Mouse (Mus musculus): ENCODE measurements around the gene Padi3. TPM values are rescaled to one million over a fixed set of nuclear protein-coding genes. Genes with fewer than 3 reads are reported as not detected.

Gene Padi3
- polyA plus RNA-seq, 1 experiment = 0.47 TPM

GRCm38 (mm10) chr4:140821988-140822387 lies 11.5 kb upstream of the Padi3 start:
- no peaks in the 10 kb centered on the region for H3K4me1 ChIP-seq (ENCODE audit: control insufficient read depth, insufficient read depth, low read length)
- H3K27ac ChIP-seq (ENCODE audit: insufficient read depth, low read depth, low read length) = no peak overlapping the region
- no peak for TF ChIP-seq POLR2A (IDR thresholded peaks at IDR 0.05; ENCODE audit: borderline replicate concordance, low read depth, low read length)
- TF ChIP-seq CTCF (IDR thresholded peaks at IDR 0.05; ENCODE audit: low read depth, low read length) = peak; percentile 58
- H3K4me3 ChIP-seq (ENCODE audit: insufficient read depth, low read length) = no peak overlapping the region

GRCm38 (mm10) chr4:140817413-140817812 lies 7.0 kb upstream of the Padi3 start:
- TF ChIP-seq POLR2A (IDR thresholded peaks at IDR 0.05; ENCODE audit: borderline replicate concordance, low read depth, low read length) (no peak), CTCF (IDR thresholded peaks at IDR 0.05; ENCODE audit: low read depth, low read length) (no peak)
- Histone ChIP-seq H3K27ac (ENCODE audit: insufficient read depth, low read depth, low read length) (no peak overlapping the region), H3K4me1 (ENCODE audit: control insufficient read depth, insufficient read depth, low read length) (no peaks in the 10 kb centered on the region), H3K4me3 (ENCODE audit: insufficient read depth, low read length) (no peak overlapping the region)

GRCm38 (mm10) chr4:140815996-140816917 lies 5.8 kb upstream of the Padi3 start:
- Histone ChIP-seq H3K27ac (ENCODE audit: insufficient read depth, low read depth, low read length) (no peak overlapping the region), H3K4me3 (ENCODE audit: insufficient read depth, low read length) (no peak overlapping the region), H3K4me1 (ENCODE audit: control insufficient read depth, insufficient read depth, low read length) (no peaks in the 10 kb centered on the region)
- no peak for TF ChIP-seq POLR2A (IDR thresholded peaks at IDR 0.05; ENCODE audit: borderline replicate concordance, low read depth, low read length)
- TF ChIP-seq CTCF (IDR thresholded peaks at IDR 0.05; ENCODE audit: low read depth, low read length) = no peak

GRCm38 (mm10) chr4:140815496-140815895 lies 5.0 kb upstream of the Padi3 start:
- H3K4me1 ChIP-seq (ENCODE audit: control insufficient read depth, insufficient read depth, low read length) = no peaks in the 10 kb centered on the region

GRCm38 (mm10) chr4:140814241-140815225 lies 4.1 kb upstream of the Padi3 start:
- no peak overlapping the region for H3K27ac ChIP-seq (ENCODE audit: insufficient read depth, low read depth, low read length)
- H3K4me3 ChIP-seq (ENCODE audit: insufficient read depth, low read length) = peak overlapping the region; percentile 56
- TF ChIP-seq POLR2A (IDR thresholded peaks at IDR 0.05; ENCODE audit: borderline replicate concordance, low read depth, low read length) = no peak
- peak; percentile 30 for TF ChIP-seq CTCF (IDR thresholded peaks at IDR 0.05; ENCODE audit: low read depth, low read length)
- no peaks in the 10 kb centered on the region for H3K4me1 ChIP-seq (ENCODE audit: control insufficient read depth, insufficient read depth, low read length)

More at GRCm38 (mm10) chr4:140815496-140815895, 5.0 kb upstream of the Padi3 start:
- TF ChIP-seq CTCF (IDR thresholded peaks at IDR 0.05; ENCODE audit: low read depth, low read length) = no peak
- no peak for TF ChIP-seq POLR2A (IDR thresholded peaks at IDR 0.05; ENCODE audit: borderline replicate concordance, low read depth, low read length)
- H3K27ac ChIP-seq (ENCODE audit: insufficient read depth, low read depth, low read length) = no peak overlapping the region
- H3K4me3 ChIP-seq (ENCODE audit: insufficient read depth, low read length) = no peak overlapping the region

GRCm38 (mm10) chr4:140813358-140814185 lies 3.1 kb upstream of the Padi3 start:
- H3K27ac ChIP-seq (ENCODE audit: insufficient read depth, low read depth, low read length) = no peak overlapping the region
- no peak overlapping the region for H3K4me3 ChIP-seq (ENCODE audit: insufficient read depth, low read length)
- H3K4me1 ChIP-seq (ENCODE audit: control insufficient read depth, insufficient read depth, low read length) = no peaks in the 10 kb centered on the region
- TF ChIP-seq CTCF (IDR thresholded peaks at IDR 0.05; ENCODE audit: low read depth, low read length) = no peak
- no peak for TF ChIP-seq POLR2A (IDR thresholded peaks at IDR 0.05; ENCODE audit: borderline replicate concordance, low read depth, low read length)

- H3K4me3 ChIP-seq (ENCODE audit: insufficient read depth, low read length) = no peak overlapping the region
- no peaks in the 10 kb centered on the region for H3K4me1 ChIP-seq (ENCODE audit: control insufficient read depth, insufficient read depth, low read length)
- H3K27ac ChIP-seq (ENCODE audit: insufficient read depth, low read depth, low read length) = no peak overlapping the region
- TF ChIP-seq CTCF (IDR thresholded peaks at IDR 0.05; ENCODE audit: low read depth, low read length) (no peak), POLR2A (IDR thresholded peaks at IDR 0.05; ENCODE audit: borderline replicate concordance, low read depth, low read length) (no peak)
Measured at GRCm38 (mm10) chr4:140812609-140813008, 2.2 kb upstream of the Padi3 start.

GRCm38 (mm10) chr4:140812191-140812590 lies 1.7 kb upstream of the Padi3 start:
- no peak overlapping the region for H3K27ac ChIP-seq (ENCODE audit: insufficient read depth, low read depth, low read length)

GRCm38 (mm10) chr4:140809118-140809517 lies 1.3 kb downstream of the Padi3 start:
- H3K27ac ChIP-seq (ENCODE audit: insufficient read depth, low read depth, low read length) = no peak overlapping the region
- TF ChIP-seq CTCF (IDR thresholded peaks at IDR 0.05; ENCODE audit: low read depth, low read length) (no peak), POLR2A (IDR thresholded peaks at IDR 0.05; ENCODE audit: borderline replicate concordance, low read depth, low read length) (no peak)
- no peaks in the 10 kb centered on the region for H3K4me1 ChIP-seq (ENCODE audit: control insufficient read depth, insufficient read depth, low read length)
- H3K4me3 ChIP-seq (ENCODE audit: insufficient read depth, low read length) = no peak overlapping the region

More at GRCm38 (mm10) chr4:140812191-140812590, 1.7 kb upstream of the Padi3 start:
- TF ChIP-seq POLR2A (IDR thresholded peaks at IDR 0.05; ENCODE audit: borderline replicate concordance, low read depth, low read length) = no peak
- no peak for TF ChIP-seq CTCF (IDR thresholded peaks at IDR 0.05; ENCODE audit: low read depth, low read length)
- H3K4me1 ChIP-seq (ENCODE audit: control insufficient read depth, insufficient read depth, low read length) = no peaks in the 10 kb centered on the region
- H3K4me3 ChIP-seq (ENCODE audit: insufficient read depth, low read length) = no peak overlapping the region
